Mouse (Mus musculus): ENCODE results near the gene Baz2b.

GRCm38 (mm10) chr2:60148651-60149050 is 61.0 kb downstream of the Baz2b start:
- TF ChIP-seq CTCF (IDR thresholded peaks at IDR 0.05 in 2 of 3, conservative IDR thresholded peaks at IDR 0.05 in 1 of 3; ENCODE audit: control insufficient read depth in 1 of 3, insufficient read depth in 1 of 3, low read depth in 2 of 3, low read length in 3 of 3, poor library complexity in 1 of 3, severe bottlenecking in 1 of 3) = no peak
- no peak for TF ChIP-seq UBTF (IDR thresholded peaks at IDR 0.05; ENCODE audit: borderline replicate concordance, insufficient read depth, low read depth, low read length)
- no peak for TF ChIP-seq POLR2AphosphoS5 (IDR thresholded peaks at IDR 0.05; ENCODE audit: borderline replicate concordance, low read depth, low read length)
